Mouse (Mus musculus) heart, adult 18-20 months (tissue): Measurements from ENCODE around the gene Oas1e. TPM values are rescaled to one million over a fixed set of nuclear protein-coding genes. Genes with fewer than 3 reads are reported as not detected.
"Not testable (repeated sequence)": the region's sequence is repeated elsewhere in the genome, so short reads cannot be mapped to it uniquely, and the experiment has no call there.

Experiments
- DNase-seq, 2 experiments: peaks; one replicate each; pipeline ENCODE4 v3.0.0; 2021 to 2022; ENCODE audit warnings: mixed read lengths in 1 of 2
- long read RNA-seq, 2 experiments: library from polyadenylated mRNA; stranded (forward); transcript quantifications; one replicate each; pipeline ENCODE4 v2.0.0; 2021
- total RNA-seq, 2 experiments: library from RNA; stranded (reverse); gene quantifications; 2 replicates each; pipeline ENCODE4 v1.2.3; 2021

Oas1e gene
- not detected for total RNA-seq
- long read RNA-seq, experiment 1, result 0 reads
- long read RNA-seq, experiment 2, result 0 reads

DNA sequence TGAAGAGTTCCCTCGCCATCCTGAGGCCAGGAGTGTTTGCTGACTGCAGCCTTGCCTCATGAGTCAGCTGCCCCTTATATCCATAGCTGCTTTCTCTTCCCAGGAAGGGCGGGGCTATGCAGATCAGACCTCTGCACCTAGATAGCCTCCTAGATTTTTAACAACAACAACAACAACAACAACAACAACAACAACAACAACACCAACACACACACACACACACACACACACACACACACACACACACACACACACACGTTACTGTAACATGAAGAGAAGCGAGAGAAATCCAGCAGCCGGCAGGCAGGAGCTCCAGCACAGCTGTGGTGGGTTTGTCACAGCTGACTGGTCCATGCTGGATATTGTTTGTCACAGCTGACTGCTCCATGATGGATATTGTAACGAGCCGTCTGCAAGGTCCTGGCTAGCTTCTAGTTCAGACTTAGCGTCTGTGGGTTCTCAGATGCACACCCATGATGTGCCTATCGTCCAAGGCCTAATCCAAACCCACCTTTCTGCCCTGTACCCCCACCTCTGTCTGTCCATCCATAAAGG is at the start of gene Oas1e:
TSS of gene Oas1e (minus strand) at position 51 of the 555 bp plus-strand sequence.
- not testable (repeated sequence) for DNase-seq

DNA sequence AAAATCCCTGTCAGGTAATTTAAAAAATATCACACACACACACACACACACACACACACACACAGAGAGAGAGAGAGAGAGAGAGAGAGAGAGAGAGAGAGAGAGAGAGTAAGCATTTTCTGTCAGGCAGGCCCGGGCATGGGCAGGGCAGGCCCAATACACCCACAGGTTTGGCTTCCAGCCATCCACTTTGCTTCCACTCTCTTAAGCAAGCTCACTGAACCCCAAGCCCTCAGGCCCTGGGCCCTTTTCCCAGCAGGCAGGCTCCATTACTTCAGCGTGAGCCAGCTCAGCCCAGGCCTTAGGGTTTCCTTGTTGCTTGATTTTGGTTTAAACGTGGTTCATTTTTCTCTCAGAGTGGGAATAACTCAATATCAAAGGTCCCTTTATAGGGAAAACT is 49.4 kb upstream of the Oas1e start:
- DNase-seq, result peak; percentile 22 to 23

- DNase-seq, result peak in 1 of 2 experiments; percentile 64
Measured at GRCm38 (mm10) chr5:120836731-120837585, 41.6 kb upstream of the Oas1e start.

DNA sequence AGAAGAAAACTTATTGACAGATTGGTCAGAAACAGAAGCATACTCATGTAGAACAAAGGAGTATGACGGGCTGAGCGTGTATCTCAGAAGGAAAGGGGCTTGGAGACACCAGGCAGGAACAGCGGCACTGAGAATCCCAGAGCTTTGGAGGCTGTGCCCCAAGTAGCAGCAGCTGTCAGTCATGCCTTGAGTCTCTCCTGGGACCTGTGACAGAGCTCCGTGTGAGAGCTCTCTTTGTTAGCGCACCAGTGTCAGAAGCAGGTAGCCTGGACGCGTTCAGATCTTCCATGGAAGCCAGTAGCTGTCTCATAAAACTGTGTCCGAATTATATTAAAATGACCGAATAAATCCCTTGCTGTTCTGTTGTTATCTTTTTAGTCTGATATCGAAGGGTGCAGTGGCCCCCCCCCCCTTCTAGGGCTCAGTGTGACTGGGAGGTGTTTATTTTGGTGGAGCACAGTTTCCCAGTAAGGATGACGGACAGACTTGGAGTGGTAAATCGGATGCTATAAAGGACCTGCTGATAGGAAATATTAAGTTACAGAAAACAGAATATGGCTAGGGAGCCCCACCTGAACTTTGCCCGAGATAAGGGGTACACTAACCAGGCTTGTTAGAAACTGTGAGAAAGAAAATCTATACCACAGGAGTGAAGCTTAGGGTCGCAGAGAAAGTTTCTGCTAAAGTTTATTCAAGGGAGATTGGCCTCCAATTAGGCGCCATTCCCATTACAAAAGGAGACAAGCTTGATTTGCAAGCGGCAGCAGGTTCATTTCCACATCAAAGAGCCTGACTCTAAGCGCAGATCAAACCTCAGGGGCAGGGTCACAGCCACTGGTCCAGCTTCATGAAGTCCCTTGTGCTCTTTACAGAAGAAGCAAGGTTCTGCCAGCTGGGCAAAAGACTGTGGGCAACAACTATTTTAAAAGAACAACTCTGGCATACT is 38.3 kb upstream of the Oas1e start:
- DNase-seq, result no peak

DNA sequence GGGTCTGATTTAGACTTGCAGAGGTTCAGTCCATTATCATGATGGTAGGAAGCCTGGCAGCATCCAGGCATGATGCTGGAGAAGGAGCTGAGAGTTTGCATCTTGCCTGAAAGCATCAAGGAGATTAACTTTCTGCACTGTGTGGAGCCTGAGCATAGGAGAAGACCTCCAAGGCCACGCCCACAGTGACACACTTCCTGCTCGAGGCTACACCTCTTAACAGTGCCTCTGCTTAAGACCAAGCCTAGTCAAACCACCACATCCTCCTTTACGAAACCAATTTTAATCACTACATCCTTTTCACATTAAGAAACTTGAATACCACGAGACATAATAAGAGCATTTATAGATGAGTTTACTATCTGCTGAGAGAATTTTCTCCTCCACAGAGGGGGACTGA is 35.7 kb upstream of the Oas1e start:
- no peak for DNase-seq

- DNase-seq, result no peak
Measured at GRCm38 (mm10) chr5:120818999-120819398, 23.7 kb upstream of the Oas1e start.

DNA sequence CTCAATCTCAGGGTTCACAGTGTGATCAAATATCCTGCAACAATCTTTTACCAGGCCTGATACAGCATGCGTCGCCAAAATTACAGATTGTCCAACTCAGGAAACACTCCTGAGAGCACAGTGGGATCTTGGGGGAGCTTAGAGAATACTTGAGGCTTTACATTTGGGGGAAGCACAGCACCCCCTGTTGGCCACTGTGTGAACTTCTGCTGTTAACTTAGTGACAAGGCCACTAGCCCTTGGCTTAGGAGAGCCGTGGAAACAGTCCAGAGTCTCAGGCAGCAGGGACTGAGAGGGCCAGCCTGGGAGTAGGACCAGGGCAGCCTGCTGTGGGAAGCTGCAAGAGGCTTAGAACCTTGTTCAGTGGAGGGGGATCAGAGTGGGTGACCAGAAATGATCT is 20.6 kb upstream of the Oas1e start:
- peak; percentile 16 to 39 for DNase-seq

- no peak for DNase-seq
Measured at GRCm38 (mm10) chr5:120813023-120813422, 17.7 kb upstream of the Oas1e start.

DNA sequence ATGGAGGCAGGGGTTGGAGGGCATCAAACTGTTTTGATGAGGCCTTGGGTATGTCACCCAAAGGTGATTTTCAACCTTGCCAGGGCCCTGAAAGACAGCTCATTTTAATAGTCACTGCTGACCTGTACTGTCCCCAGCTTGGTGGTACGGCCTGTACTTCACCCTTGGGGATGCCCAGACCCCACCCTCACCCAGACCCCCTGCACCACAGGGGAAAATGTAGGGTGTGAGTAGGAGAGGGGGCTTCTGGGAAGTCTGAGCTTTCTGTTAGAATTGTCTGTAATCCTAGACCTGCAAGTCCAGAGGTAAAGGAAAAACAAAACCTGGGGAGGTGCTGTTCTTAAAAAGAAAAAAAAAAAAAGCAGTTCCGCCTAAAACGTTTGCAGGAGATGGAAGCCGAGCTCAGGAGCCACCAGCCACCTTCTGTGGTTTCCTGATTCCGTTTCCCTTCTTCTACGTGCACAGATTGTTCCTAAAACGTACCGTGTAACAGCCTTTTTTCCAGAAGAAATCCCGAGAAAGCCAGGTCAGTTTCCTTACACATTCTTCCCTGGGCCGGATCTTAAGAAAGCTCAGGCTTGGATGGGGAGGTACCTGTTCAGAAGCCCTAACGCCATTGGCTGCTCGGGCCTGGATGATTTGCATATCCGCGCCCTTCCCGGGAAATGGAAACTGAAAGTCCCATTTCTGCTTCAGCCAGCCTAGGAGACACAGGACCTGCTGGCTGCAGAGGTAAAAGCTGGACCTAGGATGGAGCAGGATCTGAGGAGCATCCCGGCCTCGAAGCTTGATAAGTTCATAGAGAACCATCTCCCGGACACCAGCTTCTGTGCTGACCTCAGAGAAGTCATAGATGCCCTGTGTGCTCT is 16.9 kb upstream of the Oas1e start, which contains the start of gene Oas1c:
TSS of gene Oas1c (minus strand) at position 564 of the 869 bp plus-strand sequence.
- peak; percentile 92 to 94 for DNase-seq

DNA sequence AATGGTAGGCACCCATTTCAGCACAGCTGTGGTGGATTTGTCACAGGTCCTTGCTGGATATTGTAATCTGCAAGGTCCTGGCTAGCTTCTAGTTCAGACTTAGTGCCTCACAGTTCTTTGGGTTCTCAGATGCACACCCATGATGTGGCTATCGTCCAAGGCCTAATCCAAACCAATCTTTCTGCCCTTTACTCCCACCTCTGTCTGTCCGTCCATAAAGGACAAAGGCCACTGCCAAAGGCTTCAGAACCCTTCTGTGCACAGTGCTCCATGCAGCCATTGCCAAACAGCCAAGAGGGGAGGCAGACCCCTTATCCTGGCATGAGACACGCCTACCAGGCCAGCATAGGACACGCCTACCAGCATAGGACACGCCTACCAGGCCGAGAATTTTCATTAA is 13.8 kb upstream of the Oas1e start:
- DNase-seq, result no peak

DNA sequence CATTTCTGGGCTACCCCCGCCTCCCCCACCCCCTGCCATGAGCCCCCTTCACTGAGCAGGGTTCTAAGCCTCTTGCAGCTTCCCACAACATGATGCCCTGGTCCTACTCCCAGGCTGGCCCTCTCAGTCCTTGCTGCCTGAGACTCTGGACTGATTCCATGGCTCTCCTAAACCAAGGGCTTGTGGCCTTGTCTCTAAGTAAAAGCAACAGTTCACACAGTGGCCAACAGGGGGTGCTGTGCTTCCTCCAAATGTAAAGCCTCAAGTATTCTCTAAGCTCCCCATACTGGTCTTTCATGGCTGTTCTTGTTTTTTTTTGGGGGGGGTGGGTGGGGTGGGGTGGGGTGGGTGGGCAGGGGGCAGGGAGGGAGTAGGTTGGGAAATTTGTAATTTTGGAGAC is 11.1 kb upstream of the Oas1e start:
- DNase-seq, result peak; percentile 23 to 52

- DNase-seq, result no peak
Measured at GRCm38 (mm10) chr5:120803596-120803995, 8.3 kb upstream of the Oas1e start.

GRCm38 (mm10) chr5:120798943-120799342 is 3.6 kb upstream of the Oas1e start:
- DNase-seq, result not testable (repeated sequence)

DNA sequence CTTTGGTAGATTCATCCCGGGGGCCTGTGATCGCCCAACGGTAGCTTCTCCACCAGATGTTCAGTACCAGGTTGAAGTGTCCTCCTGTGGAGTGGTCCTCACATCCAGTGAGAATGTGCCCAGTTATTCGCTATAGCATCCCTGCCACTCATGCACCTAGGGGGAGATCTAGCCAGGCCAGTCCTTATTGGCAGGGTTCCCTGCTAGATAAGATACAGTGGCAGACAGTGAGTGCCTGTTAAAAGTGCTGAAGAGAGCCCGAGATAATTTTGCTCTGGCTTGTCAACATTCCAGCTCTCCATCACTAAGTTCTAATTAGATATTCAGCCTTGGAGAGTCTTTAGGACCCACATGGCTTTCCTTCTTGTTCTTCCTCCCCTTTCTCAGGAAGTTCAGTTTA is 2.8 kb upstream of the Oas1e start:
- not testable (repeated sequence) for DNase-seq

- peak in 1 of 2 experiments; percentile 71 for DNase-seq
Measured at GRCm38 (mm10) chr5:120793043-120793442, 2.3 kb downstream of the Oas1e start.

- DNase-seq, result no peak
Measured at GRCm38 (mm10) chr5:120787042-120787441, 8.3 kb downstream of the Oas1e start.

DNA sequence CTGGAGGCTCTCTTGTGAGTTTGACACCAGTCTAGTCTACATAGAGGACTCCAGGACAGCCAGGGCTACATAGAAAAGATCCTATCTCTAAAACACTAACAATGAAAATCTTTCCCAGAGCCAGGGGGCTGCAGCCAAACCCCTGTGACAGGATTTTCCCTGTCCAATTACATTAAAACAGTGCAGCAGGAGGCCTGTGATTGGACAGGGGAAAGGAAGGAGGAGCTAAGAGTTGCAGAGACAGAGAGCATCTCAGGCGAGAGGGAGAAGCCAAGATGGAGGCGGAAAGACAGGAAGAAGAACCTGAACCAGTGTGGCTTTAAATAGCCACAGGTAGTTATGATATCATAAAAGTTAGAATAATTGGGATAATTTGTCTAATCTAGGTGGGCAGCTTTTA is 12.9 kb downstream of the Oas1e start:
- DNase-seq, result no peak

GRCm38 (mm10) chr5:120781646-120782045 is 13.7 kb downstream of the Oas1e start:
- DNase-seq, result no peak

DNA sequence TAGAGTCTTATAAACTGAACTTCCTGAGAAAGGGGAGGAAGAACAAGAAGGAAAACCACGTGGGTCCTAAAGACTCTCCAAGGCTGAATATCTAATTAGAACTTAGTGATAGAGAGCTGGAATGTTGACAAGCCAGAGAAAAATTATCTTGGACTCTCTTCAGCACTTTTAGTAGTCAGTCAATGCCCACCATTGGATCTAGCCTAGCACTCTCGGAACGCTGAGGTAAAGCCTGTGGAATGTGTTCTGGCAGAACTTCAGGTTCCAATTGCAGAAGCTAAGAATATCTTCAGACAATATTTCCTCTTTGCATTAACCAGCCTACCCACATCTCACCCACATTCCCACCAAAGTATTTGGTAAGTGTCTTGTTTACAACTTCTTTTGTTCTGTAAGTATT is 15.4 kb downstream of the Oas1e start:
- DNase-seq, result peak; percentile 34 to 56

- no peak for DNase-seq
Measured at GRCm38 (mm10) chr5:120778941-120779340, 16.4 kb downstream of the Oas1e start.

- DNase-seq, result no peak
Measured at GRCm38 (mm10) chr5:120777478-120777877, 17.9 kb downstream of the Oas1e start, which contains the start of gene Oas3. Gene Oas3, minus strand, starts transcription at chr5:120777661.
